Mouse (Mus musculus): Measurements from ENCODE around the gene Cdcp1.

DNA sequence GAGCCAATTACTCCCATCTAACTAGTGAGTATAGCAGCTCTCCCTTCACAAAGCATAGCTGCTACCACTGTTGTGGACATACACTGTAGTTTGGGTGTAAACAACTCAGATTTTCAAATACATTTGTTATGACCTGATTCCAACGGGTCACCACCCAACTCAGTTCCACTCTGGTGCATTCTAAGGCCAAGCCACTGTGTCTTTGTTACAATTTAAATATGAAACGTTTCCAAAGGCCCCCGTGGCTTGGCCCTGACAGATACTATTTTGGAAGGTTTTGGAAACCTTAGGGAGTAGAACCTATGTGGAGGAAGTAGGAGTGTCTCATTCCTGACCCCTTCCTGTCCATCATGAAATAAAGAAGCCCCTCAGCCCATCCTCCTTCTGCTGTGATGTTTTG, 15.7 kb downstream of the Cdcp1 start:
- TF ChIP-seq ZC3H11A (IDR thresholded peaks at IDR 0.05; ENCODE audit: borderline replicate concordance, low read depth, low read length) (no peak), MAFK (IDR thresholded peaks at IDR 0.05; ENCODE audit: insufficient read depth, low read depth, low read length) (no peak), HCFC1 (IDR thresholded peaks at IDR 0.05; ENCODE audit: borderline replicate concordance, insufficient read depth, low read length) (no peak), CHD2 (IDR thresholded peaks at IDR 0.05; ENCODE audit: low read depth, low read length) (no peak), ZNF384 (IDR thresholded peaks at IDR 0.05; ENCODE audit: low read depth, low read length) (no peak)
